Mouse (Mus musculus): ENCODE results near the gene Camta1. TPM values are rescaled to one million over a fixed set of nuclear protein-coding genes. Genes with fewer than 3 reads are reported as not detected.

The Camta1 gene
- polyA plus RNA-seq, 1 experiment from 2014 or later: 115 TPM

DNA sequence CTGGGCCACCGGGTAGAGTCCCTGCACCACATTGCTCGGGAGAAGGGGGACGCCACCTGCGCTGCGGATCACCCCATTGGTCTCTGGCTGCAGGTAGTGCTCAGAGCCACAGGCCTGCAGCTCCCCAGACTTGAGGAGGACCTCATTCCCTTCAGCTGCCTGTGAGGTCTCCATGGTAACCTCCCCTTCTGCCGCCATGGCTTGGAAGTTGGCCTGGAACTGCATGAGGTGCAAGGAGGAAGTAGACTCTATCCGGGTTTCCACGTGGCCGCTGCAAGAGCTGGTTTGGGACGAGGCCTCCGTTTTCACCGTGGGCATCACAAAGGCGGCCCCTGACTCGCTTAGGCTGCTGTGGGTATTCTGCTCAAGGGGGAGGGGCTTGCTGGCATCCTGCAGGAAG, 717.6 kb downstream of the Camta1 start:
- Histone ChIP-seq H3K9me3 (replicated peaks; ENCODE audit: low read length) (no peaks in the 10 kb centered on the region), H3K36me3 (ENCODE audit: insufficient read depth, low read length) (no peaks in the 10 kb centered on the region), H3K9ac (ENCODE audit: low read depth, low read length) (no peak overlapping the region), H3K4me1 (replicated peaks; ENCODE audit: insufficient read depth, low read length) (no peaks in the 10 kb centered on the region; the same call in 1 of the 2 replicates), H3K4me2 (ENCODE audit: low read length) (no peak overlapping the region), H3K27ac (no peak overlapping the region), H3K27me3 (ENCODE audit: insufficient read depth, low read length) (peaks cover 10% of the 10 kb centered on the region), H3K4me3 (replicated peaks; ENCODE audit: low read depth, low read length) (no peak overlapping the region)
- TF ChIP-seq CTCF (IDR thresholded peaks at IDR 0.05; ENCODE audit: low read depth): no peak
- DNase-seq (ENCODE audit: low spot score) (no peak), ATAC-seq (replicated peaks; ENCODE audit: low FRiP score, low read depth) (no peak)
- 93% methylated on average over 14 of the region's 14 CpGs for WGBS

DNA sequence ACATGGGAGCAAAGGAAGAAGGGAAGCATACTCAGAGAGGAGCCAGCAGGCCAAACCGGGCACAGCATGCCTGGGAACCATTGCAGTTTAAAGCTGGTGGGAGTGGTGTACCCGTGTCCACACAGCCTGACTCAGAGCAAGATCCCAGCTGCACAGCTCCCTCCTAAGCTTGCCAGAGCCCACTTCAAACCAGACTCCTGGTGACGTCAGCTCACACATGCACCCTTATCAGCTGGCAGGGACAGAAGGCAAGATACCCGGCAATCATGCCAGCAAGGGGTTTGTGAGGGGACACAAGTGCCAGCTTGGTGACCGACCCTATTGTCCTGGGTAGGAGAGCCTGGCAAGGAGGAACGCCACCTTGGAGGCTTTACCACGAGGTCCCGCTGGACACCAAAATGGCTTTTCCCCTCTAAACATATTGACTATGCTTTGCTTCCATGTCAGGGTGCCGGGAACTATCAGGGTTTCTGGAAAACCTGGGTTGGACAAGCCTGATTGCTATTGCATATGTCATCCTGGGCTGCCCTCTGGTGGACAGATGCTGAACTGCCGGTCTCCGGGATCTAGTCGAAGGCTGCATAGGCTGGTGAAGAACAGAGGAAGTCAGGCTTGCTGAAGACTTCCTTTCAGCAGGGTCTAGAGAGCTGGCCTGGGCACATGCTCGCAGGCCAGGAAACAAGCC, 720.3 kb downstream of the Camta1 start:
- Histone ChIP-seq H3K27ac (no peak overlapping the region), H3K27me3 (ENCODE audit: insufficient read depth, low read length) (peaks cover 10% of the 10 kb centered on the region), H3K4me1 (replicated peaks; ENCODE audit: insufficient read depth, low read length) (no peaks in the 10 kb centered on the region; the same call in 1 of the 2 replicates), H3K4me2 (ENCODE audit: low read length) (0 out of 2 replicates have a peak overlapping the region, but pooled peaks have one; percentile 5), H3K4me3 (replicated peaks; ENCODE audit: low read depth, low read length) (no peak overlapping the region), H3K36me3 (ENCODE audit: insufficient read depth, low read length) (no peaks in the 10 kb centered on the region), H3K9ac (ENCODE audit: low read depth, low read length) (no peak overlapping the region), H3K9me3 (replicated peaks; ENCODE audit: low read length) (no peaks in the 10 kb centered on the region)
- peak; percentile 97 for TF ChIP-seq CTCF (IDR thresholded peaks at IDR 0.05; ENCODE audit: low read depth)
- ATAC-seq (replicated peaks; ENCODE audit: low FRiP score, low read depth): 0 out of 2 replicates have a peak, but pooled peaks have one; percentile 7
- WGBS: 6% methylated on average over 13 of the region's 13 CpGs
- DNase-seq (ENCODE audit: low spot score): peak; percentile 93

DNA sequence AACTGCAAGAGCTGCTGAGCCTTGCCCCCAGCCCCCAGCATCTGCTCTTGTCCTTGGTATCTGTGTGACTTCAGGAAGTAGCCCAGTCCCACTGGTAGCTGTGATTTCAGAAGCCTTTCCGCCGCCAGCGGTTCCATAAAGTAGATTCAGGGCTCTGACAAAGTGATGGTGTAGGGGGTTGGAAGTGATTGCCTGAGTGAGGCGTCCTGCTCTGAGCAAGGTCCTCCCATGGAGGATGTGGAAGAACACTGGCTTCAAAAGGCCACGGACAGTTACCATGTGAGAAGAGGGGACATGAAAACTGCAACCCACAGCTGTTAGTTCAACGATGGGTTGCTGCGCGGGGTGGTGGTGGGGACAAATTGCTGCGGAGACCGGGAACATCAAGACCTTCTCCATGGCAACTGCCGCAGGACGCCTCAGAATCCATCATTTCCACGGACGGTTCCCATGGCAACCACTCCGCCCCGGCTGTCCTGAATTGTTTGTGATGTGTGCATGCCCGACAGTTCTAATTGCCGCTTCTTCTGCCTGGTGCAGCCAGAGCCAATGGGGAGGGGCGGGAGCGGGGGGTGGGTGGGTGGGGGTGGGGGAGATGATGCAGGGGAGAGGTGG, 721.2 kb downstream of the Camta1 start:
- H3K4me1 ChIP-seq (replicated peaks; ENCODE audit: insufficient read depth, low read length): no peaks in the 10 kb centered on the region; the same call in 1 of the 2 replicates
- no peak overlapping the region for H3K4me3 ChIP-seq (replicated peaks; ENCODE audit: low read depth, low read length)
- no peak for TF ChIP-seq CTCF (IDR thresholded peaks at IDR 0.05; ENCODE audit: low read depth)
- no peak overlapping the region for H3K4me2 ChIP-seq (ENCODE audit: low read length)
- ATAC-seq (replicated peaks; ENCODE audit: low FRiP score, low read depth) (no peak), DNase-seq (ENCODE audit: low spot score) (no peak)
- no peaks in the 10 kb centered on the region for H3K9me3 ChIP-seq (replicated peaks; ENCODE audit: low read length)
- H3K36me3 ChIP-seq (ENCODE audit: insufficient read depth, low read length): no peaks in the 10 kb centered on the region
- no peak overlapping the region for H3K9ac ChIP-seq (ENCODE audit: low read depth, low read length)
- 4% methylated on average over 20 of the region's 20 CpGs for WGBS
- H3K27me3 ChIP-seq (ENCODE audit: insufficient read depth, low read length): peaks cover 10% of the 10 kb centered on the region
- no peak overlapping the region for H3K27ac ChIP-seq

DNA sequence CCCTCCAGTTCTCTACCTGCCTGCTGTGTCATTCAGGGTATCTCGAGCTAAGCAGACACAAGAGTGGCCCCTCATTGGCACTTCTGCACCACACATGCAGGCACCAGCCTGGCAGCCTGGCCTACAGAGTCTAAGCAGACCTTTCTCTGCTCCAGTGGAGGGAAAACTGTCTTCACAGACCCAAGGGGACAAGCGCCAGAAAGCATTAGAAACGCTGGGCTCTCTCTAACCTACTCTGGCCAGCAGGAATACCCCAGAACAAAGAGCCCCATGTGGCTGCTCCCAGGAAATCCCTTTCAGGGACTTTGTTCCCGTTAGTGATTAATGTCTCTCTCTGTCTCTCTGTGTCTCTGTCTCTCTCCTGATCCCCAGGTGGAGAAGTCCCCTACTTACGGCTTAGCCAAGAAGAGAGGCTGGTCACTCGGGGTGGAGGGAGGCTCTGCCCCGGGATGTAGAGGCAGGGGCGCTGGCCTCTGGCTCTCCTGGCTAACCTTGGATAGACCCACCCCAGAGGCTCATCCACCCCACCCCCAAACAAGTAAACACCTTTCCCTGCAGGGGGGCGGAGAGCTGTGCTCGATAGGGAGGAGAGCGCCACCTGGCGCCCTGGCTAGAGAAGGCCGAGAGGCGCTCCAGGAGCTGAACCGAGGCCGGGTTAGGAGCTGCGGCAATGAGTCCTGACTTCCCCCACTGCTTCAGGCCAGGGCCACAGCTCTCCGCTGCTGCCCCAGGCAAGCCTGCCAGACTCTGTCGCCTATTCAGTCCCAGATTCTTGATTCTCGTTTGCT, 722.4 kb downstream of the Camta1 start:
- ATAC-seq (replicated peaks; ENCODE audit: low FRiP score, low read depth): peak; percentile 48; the same call in 1 of the 2 replicates
- H3K27me3 ChIP-seq (ENCODE audit: insufficient read depth, low read length): peaks cover 10% of the 10 kb centered on the region
- no peak overlapping the region for H3K9ac ChIP-seq (ENCODE audit: low read depth, low read length)
- no peak overlapping the region for H3K27ac ChIP-seq
- no peaks in the 10 kb centered on the region for H3K9me3 ChIP-seq (replicated peaks; ENCODE audit: low read length)
- H3K4me2 ChIP-seq (ENCODE audit: low read length): peak overlapping the region; percentile 33
- DNase-seq (ENCODE audit: low spot score): peak; percentile 85
- H3K4me3 ChIP-seq (replicated peaks; ENCODE audit: low read depth, low read length): no peak overlapping the region
- peak; percentile 83 for TF ChIP-seq CTCF (IDR thresholded peaks at IDR 0.05; ENCODE audit: low read depth)
- no peaks in the 10 kb centered on the region for H3K36me3 ChIP-seq (ENCODE audit: insufficient read depth, low read length)
- WGBS: 6% methylated on average over 19 of the region's 20 CpGs
- no peaks in the 10 kb centered on the region; the same call in 1 of the 2 replicates for H3K4me1 ChIP-seq (replicated peaks; ENCODE audit: insufficient read depth, low read length)

DNA sequence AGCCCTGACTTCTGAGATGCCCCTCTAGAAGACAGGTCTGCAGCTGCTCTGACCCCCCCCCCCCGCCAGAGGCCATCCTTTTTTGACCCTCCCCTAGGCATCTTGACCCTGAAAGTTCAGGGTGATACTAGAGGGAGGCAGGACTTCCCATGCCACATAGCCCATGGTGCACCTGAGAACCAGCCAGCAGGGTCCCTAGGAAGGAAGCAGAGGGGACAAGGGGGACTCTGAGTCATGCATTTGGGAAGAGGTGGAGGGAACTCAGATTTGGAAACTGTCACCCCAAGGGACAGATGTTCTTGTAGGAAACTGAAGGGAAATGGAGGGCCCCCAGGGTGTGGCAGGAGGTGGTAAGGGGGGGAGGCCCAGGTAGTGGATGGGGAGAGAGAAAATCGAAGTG, 723.1 kb downstream of the Camta1 start:
- Histone ChIP-seq H3K9me3 (replicated peaks; ENCODE audit: low read length) (no peaks in the 10 kb centered on the region), H3K27ac (no peak overlapping the region), H3K4me3 (replicated peaks; ENCODE audit: low read depth, low read length) (no peak overlapping the region), H3K27me3 (ENCODE audit: insufficient read depth, low read length) (peaks cover 10% of the 10 kb centered on the region), H3K4me1 (replicated peaks; ENCODE audit: insufficient read depth, low read length) (no peaks in the 10 kb centered on the region; the same call in 1 of the 2 replicates), H3K4me2 (ENCODE audit: low read length) (no peak overlapping the region), H3K36me3 (ENCODE audit: insufficient read depth, low read length) (no peaks in the 10 kb centered on the region), H3K9ac (ENCODE audit: low read depth, low read length) (no peak overlapping the region)
- no peak for TF ChIP-seq CTCF (IDR thresholded peaks at IDR 0.05; ENCODE audit: low read depth)
- DNase-seq (ENCODE audit: low spot score): no peak
- ATAC-seq (replicated peaks; ENCODE audit: low FRiP score, low read depth): no peak
- 35% methylated on average over 2 of the region's 2 CpGs for WGBS

DNA sequence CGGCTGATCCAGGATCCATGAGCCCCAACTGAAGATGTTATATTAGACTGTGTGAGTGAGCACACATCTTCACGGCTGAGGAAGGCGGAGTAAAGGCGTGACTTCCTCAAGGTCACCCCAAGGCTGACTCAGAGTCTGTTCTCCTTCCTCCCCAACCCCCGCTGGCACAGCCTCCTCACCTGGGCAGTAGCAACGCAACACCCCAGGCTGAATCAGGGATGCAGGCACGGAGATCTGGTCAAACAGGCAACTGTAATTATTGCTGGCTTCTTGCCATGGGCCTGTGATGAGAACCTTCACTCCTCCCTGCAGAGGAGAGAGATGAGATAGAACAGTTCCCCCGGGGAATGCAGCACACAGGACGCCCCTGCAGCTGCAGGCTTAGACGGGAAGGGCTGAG, 723.5 kb downstream of the Camta1 start:
- Histone ChIP-seq H3K36me3 (ENCODE audit: insufficient read depth, low read length) (no peaks in the 10 kb centered on the region), H3K27ac (no peak overlapping the region), H3K4me1 (replicated peaks; ENCODE audit: insufficient read depth, low read length) (no peaks in the 10 kb centered on the region; the same call in 1 of the 2 replicates), H3K4me2 (ENCODE audit: low read length) (no peak overlapping the region), H3K9me3 (replicated peaks; ENCODE audit: low read length) (no peaks in the 10 kb centered on the region), H3K9ac (ENCODE audit: low read depth, low read length) (no peak overlapping the region), H3K27me3 (ENCODE audit: insufficient read depth, low read length) (peaks cover 10% of the 10 kb centered on the region), H3K4me3 (replicated peaks; ENCODE audit: low read depth, low read length) (no peak overlapping the region)
- no peak for TF ChIP-seq CTCF (IDR thresholded peaks at IDR 0.05; ENCODE audit: low read depth)
- WGBS: 32% methylated on average over 9 of the region's 10 CpGs
- DNase-seq (ENCODE audit: low spot score) (no peak), ATAC-seq (replicated peaks; ENCODE audit: low FRiP score, low read depth) (no peak)
